Mouse (Mus musculus) thymus, adult 18-20 months (tissue): Measurements from ENCODE around the gene Tomm40.

Experiments used
- DNase-seq, 2 experiments: peaks; one replicate each; pipeline ENCODE4 v3.0.0; 2022; ENCODE audit warnings: mixed read lengths in 2 of 2

The Tomm40 gene

GRCm38 (mm10) chr7:19715239-19716054 is at the start of gene Tomm40:
TSS of gene Tomm40 (minus strand) at chr7:19715438.
- DNase-seq = peak; percentile 98 to 100

- DNase-seq = no peak
Observed at GRCm38 (mm10) chr7:19764581-19764980, 49.3 kb upstream of the Tomm40 start.

- DNase-seq = no peak
Observed at GRCm38 (mm10) chr7:19763829-19764477, 48.7 kb upstream of the Tomm40 start.

GRCm38 (mm10) chr7:19762283-19762682 is 47.0 kb upstream of the Tomm40 start:
- DNase-seq = no peak

GRCm38 (mm10) chr7:19760021-19760420 is 44.8 kb upstream of the Tomm40 start:
- no peak for DNase-seq

GRCm38 (mm10) chr7:19758623-19759022 is 43.4 kb upstream of the Tomm40 start:
- no peak for DNase-seq

- no peak for DNase-seq
Observed at GRCm38 (mm10) chr7:19755851-19756786, 40.9 kb upstream of the Tomm40 start.

GRCm38 (mm10) chr7:19755008-19755407 is 39.8 kb upstream of the Tomm40 start:
- no peak for DNase-seq

GRCm38 (mm10) chr7:19754065-19754464 is 38.8 kb upstream of the Tomm40 start:
- no peak for DNase-seq

GRCm38 (mm10) chr7:19753587-19753986 is 38.3 kb upstream of the Tomm40 start:
- no peak for DNase-seq

GRCm38 (mm10) chr7:19752652-19753051 is 37.4 kb upstream of the Tomm40 start:
- no peak for DNase-seq

- no peak for DNase-seq
Observed at GRCm38 (mm10) chr7:19751070-19751383, 35.8 kb upstream of the Tomm40 start.

GRCm38 (mm10) chr7:19750217-19751069 is 35.2 kb upstream of the Tomm40 start, which contains the start of gene Nectin2:
TSS of gene Nectin2 (minus strand) at chr7:19750483.
- peak; percentile 22 to 28 for DNase-seq

- peak; percentile 47 to 62 for DNase-seq
Observed at GRCm38 (mm10) chr7:19749389-19750216, 34.4 kb upstream of the Tomm40 start.

- DNase-seq = no peak
Observed at GRCm38 (mm10) chr7:19748219-19749195, 33.3 kb upstream of the Tomm40 start.

GRCm38 (mm10) chr7:19747420-19748218 is 32.4 kb upstream of the Tomm40 start:
- DNase-seq = no peak

GRCm38 (mm10) chr7:19746426-19747201 is 31.4 kb upstream of the Tomm40 start:
- DNase-seq = no peak

- DNase-seq = no peak
Observed at GRCm38 (mm10) chr7:19745971-19746370, 30.7 kb upstream of the Tomm40 start.
